Mouse (Mus musculus) stomach, postnatal 0 days (tissue): ENCODE data around the gene Zfp831. TPM values are rescaled to one million over a fixed set of nuclear protein-coding genes. Genes with fewer than 3 reads are reported as not detected.
A peak's percentile ranks its signal among the peaks of the same experiment; 100 is the strongest.

Experiments
- ATAC-seq: fragments of 200-750 bp; cut with Nextera tagmentation; 2 replicates; pipeline ENCODE4 v1.8.0; 2017; ENCODE audit not compliant: low FRiP score, low TSS enrichment
- DNase-seq: peaks from one replicate; pipeline ENCODE4 v3.0.0-alpha.2; 2016; ENCODE audit warnings: low spot score
- H3K27ac ChIP-seq: fragments of 300-500 bp; sonication (generic); replicated peaks from 2 replicates; pipeline ENCODE4 v1.5.1; 2014; ENCODE audit warnings: mild to moderate bottlenecking, control low read depth
- H3K27me3 ChIP-seq: fragments of 300-500 bp; sonication (generic); 2 replicates; pipeline ENCODE4 v1.6.1; 2014; ENCODE audit warnings: low read length; ENCODE audit not compliant: control insufficient read depth, insufficient read depth
- H3K36me3 ChIP-seq: fragments of 300-500 bp; sonication (generic); 2 replicates; pipeline ENCODE4 v1.6.1; 2014; ENCODE audit warnings: low read length, mixed read lengths; ENCODE audit not compliant: control insufficient read depth, insufficient read depth
- H3K4me1 ChIP-seq: fragments of 300-500 bp; sonication (generic); replicated peaks from 2 replicates; pipeline ENCODE4 v1.6.1; 2014; ENCODE audit warnings: antibody characterized with exemption; ENCODE audit not compliant: control insufficient read depth, insufficient read depth
- H3K4me2 ChIP-seq: fragments of 300-500 bp; sonication (generic); replicated peaks from 2 replicates; pipeline ENCODE4 v1.6.1; 2014; ENCODE audit warnings: low read depth, mild to moderate bottlenecking, control low read depth, moderate library complexity
- H3K4me3 ChIP-seq: fragments of 300-500 bp; sonication (generic); 2 replicates; pipeline ENCODE4 v1.5.1; 2014; ENCODE audit warnings: low read depth, low read length, control low read depth
- H3K9ac ChIP-seq: fragments of 300-500 bp; sonication (generic); 2 replicates; pipeline ENCODE4 v1.6.1; 2014; ENCODE audit warnings: mild to moderate bottlenecking, low read length, control low read depth, mixed read lengths
- H3K9me3 ChIP-seq: fragments of 300-500 bp; sonication (generic); 2 replicates; pipeline ENCODE4 v1.6.1; 2016; ENCODE audit warnings: low read length; ENCODE audit not compliant: control insufficient read depth
- CTCF ChIP-seq: IDR thresholded peaks from 2 replicates; pipeline ENCODE4 v1.5.1; 2016; ENCODE audit warnings: antibody characterized with exemption, low read depth, mild to moderate bottlenecking, moderate library complexity
- EP300 ChIP-seq: optimal IDR thresholded peaks from 2 replicates; pipeline ENCODE3; 2016; ENCODE audit warnings: antibody characterized with exemption
- WGBS: fragments of 180-500 bp; shearing (Covaris S2); extraction: QIAGEN DNeasy Blood & Tissue Kit; methylation state at CpG from one replicate; pipeline ENCODE4 v1.1.7; 2014; 5-methylcytosine and 5-hydroxymethylcytosine counted together
- polyA plus RNA-seq: library from polyadenylated mRNA; unstranded; fragments of >200 nt; fragmentation: Nextera tagmentation; extraction: Ambion mirVana; gene quantifications from 2 replicates; pipeline ENCODE4 v1.2.1, GENCODE M21; 2015

The Zfp831 gene
- polyA plus RNA-seq, 1 experiment from 2014 or later, result not detected

GRCm38 (mm10) chr2:174701351-174701750 is 58.0 kb downstream of the Zfp831 start:
- no peak overlapping the region for H3K9ac ChIP-seq
- no peak overlapping the region for H3K27ac ChIP-seq
- DNase-seq (no peak), ATAC-seq (no peak)
- H3K4me3 ChIP-seq, result no peak overlapping the region
- H3K4me2 ChIP-seq, result no peak overlapping the region
- no peaks in the 10 kb centered on the region for H3K27me3 ChIP-seq
- no peaks in the 10 kb centered on the region for H3K4me1 ChIP-seq
- WGBS, result 78% methylated on average over 8 of the region's 8 CpGs
- H3K9me3 ChIP-seq, result no peaks in the 10 kb centered on the region
- TF ChIP-seq EP300 (no peak), CTCF (no peak)
- no peaks in the 10 kb centered on the region for H3K36me3 ChIP-seq

GRCm38 (mm10) chr2:174707101-174707500 is 63.8 kb downstream of the Zfp831 start:
- no peaks in the 10 kb centered on the region for H3K9me3 ChIP-seq
- no peak overlapping the region for H3K9ac ChIP-seq
- WGBS, result 73% methylated on average over 16 of the region's 16 CpGs
- DNase-seq (peak; percentile 44), ATAC-seq (no peak)
- H3K4me3 ChIP-seq, result no peak overlapping the region
- H3K27me3 ChIP-seq, result no peaks in the 10 kb centered on the region
- H3K27ac ChIP-seq, result no peak overlapping the region
- no peaks in the 10 kb centered on the region for H3K36me3 ChIP-seq
- H3K4me1 ChIP-seq, result no peaks in the 10 kb centered on the region
- no peak for TF ChIP-seq CTCF
- H3K4me2 ChIP-seq, result no peak overlapping the region

- 79% methylated on average over 4 of the region's 4 CpGs for WGBS
- Histone ChIP-seq H3K9ac (no peak overlapping the region), H3K4me3 (no peak overlapping the region), H3K27me3 (no peaks in the 10 kb centered on the region), H3K36me3 (no peaks in the 10 kb centered on the region), H3K4me2 (no peak overlapping the region), H3K4me1 (no peaks in the 10 kb centered on the region), H3K9me3 (no peaks in the 10 kb centered on the region), H3K27ac (no peak overlapping the region)
- DNase-seq, result no peak
- no peak for TF ChIP-seq EP300
- TF ChIP-seq CTCF, result 0 out of 2 replicates have a peak, but pooled peaks have one; percentile 9
- no peak for ATAC-seq
Measured at GRCm38 (mm10) chr2:174708587-174708986, 65.3 kb downstream of the Zfp831 start.

GRCm38 (mm10) chr2:174710185-174710584 is 66.9 kb downstream of the Zfp831 start:
- Histone ChIP-seq H3K9me3 (no peaks in the 10 kb centered on the region), H3K27ac (no peak overlapping the region), H3K4me3 (no peak overlapping the region), H3K4me1 (no peaks in the 10 kb centered on the region), H3K4me2 (no peak overlapping the region), H3K27me3 (no peaks in the 10 kb centered on the region), H3K9ac (no peak overlapping the region), H3K36me3 (no peaks in the 10 kb centered on the region)
- WGBS, result 53% methylated on average over 3 of the region's 3 CpGs
- DNase-seq (no peak), ATAC-seq (no peak)
- TF ChIP-seq EP300, result no peak
- TF ChIP-seq CTCF, result no peak

- 95% methylated on average over 1 of the region's 1 CpGs for WGBS
- Histone ChIP-seq H3K4me2 (no peak overlapping the region), H3K4me3 (no peak overlapping the region), H3K9me3 (no peaks in the 10 kb centered on the region), H3K27me3 (no peaks in the 10 kb centered on the region), H3K4me1 (no peaks in the 10 kb centered on the region), H3K36me3 (no peaks in the 10 kb centered on the region), H3K27ac (no peak overlapping the region), H3K9ac (no peak overlapping the region)
- ATAC-seq (no peak), DNase-seq (no peak)
- peak; percentile 22; the same call in 1 of the 2 replicates for TF ChIP-seq CTCF
- no peak for TF ChIP-seq EP300
Measured at GRCm38 (mm10) chr2:174712043-174712442, 68.7 kb downstream of the Zfp831 start.

- no peak overlapping the region for H3K9ac ChIP-seq
- DNase-seq (no peak), ATAC-seq (no peak)
- no peaks in the 10 kb centered on the region for H3K4me1 ChIP-seq
- TF ChIP-seq CTCF (no peak), EP300 (no peak)
- H3K4me3 ChIP-seq, result no peak overlapping the region
- no peak overlapping the region for H3K4me2 ChIP-seq
- H3K27me3 ChIP-seq, result no peaks in the 10 kb centered on the region
- no peak overlapping the region for H3K27ac ChIP-seq
- H3K9me3 ChIP-seq, result no peaks in the 10 kb centered on the region
- H3K36me3 ChIP-seq, result no peaks in the 10 kb centered on the region
Measured at GRCm38 (mm10) chr2:174715938-174716337, 72.6 kb downstream of the Zfp831 start.
